Mouse (Mus musculus) intestine, embryonic 16.5 days (tissue): Measurements from ENCODE around the gene Pcbd1. TPM values are rescaled to one million over a fixed set of nuclear protein-coding genes. Genes with fewer than 3 reads are reported as not detected.

Experiments used
- ATAC-seq: fragments of 200-750 bp; cut with Nextera tagmentation; 2 replicates; pipeline ENCODE4 v1.8.0; 2017; ENCODE audit warnings: moderate TSS enrichment, moderate library complexity
- H3K27ac ChIP-seq: fragments of 300-500 bp; sonication (generic); 2 replicates; pipeline ENCODE4 v1.5.1; 2014; ENCODE audit warnings: mild to moderate bottlenecking, low read length
- H3K27me3 ChIP-seq: fragments of 300-500 bp; sonication (generic); replicated peaks from 2 replicates; pipeline ENCODE4 v1.6.1; 2014; ENCODE audit warnings: low read length, control low read depth, mixed read lengths; ENCODE audit not compliant: control insufficient read depth, insufficient read depth
- H3K36me3 ChIP-seq: fragments of 300-500 bp; sonication (generic); 2 replicates; pipeline ENCODE4 v1.6.1; 2014; ENCODE audit warnings: low read length, control low read depth; ENCODE audit not compliant: control insufficient read depth, insufficient read depth
- H3K4me1 ChIP-seq: fragments of 300-500 bp; sonication (generic); 2 replicates; pipeline ENCODE4 v1.6.1; 2014; ENCODE audit warnings: low read length, control low read depth, mixed read lengths; ENCODE audit not compliant: control insufficient read depth, insufficient read depth
- H3K4me2 ChIP-seq: fragments of 300-500 bp; sonication (generic); 2 replicates; pipeline ENCODE4 v1.6.1; 2014; ENCODE audit warnings: low read depth, low read length, control low read depth
- H3K4me3 ChIP-seq: fragments of 300-500 bp; sonication (generic); 2 replicates; pipeline ENCODE4 v1.5.1; 2014; ENCODE audit warnings: mild to moderate bottlenecking, low read length
- H3K9ac ChIP-seq: fragments of 300-500 bp; sonication (generic); 2 replicates; pipeline ENCODE4 v1.6.1; 2014; ENCODE audit warnings: low read depth, low read length
- H3K9me3 ChIP-seq: fragments of 300-500 bp; sonication (generic); 2 replicates; pipeline ENCODE4 v1.6.1; 2016; ENCODE audit warnings: low read length, control low read depth; ENCODE audit not compliant: control insufficient read depth
- WGBS: fragments of 180-500 bp; shearing (Covaris S2); extraction: QIAGEN DNeasy Blood & Tissue Kit; methylation state at CpG from one replicate; pipeline ENCODE4 v1.1.7; 2014; 5-methylcytosine and 5-hydroxymethylcytosine counted together
- polyA plus RNA-seq: library from polyadenylated mRNA; unstranded; fragments of >200 nt; fragmentation: Nextera tagmentation; extraction: Ambion mirVana; gene quantifications from 2 replicates; pipeline ENCODE4 v1.2.1, GENCODE M21; 2015

The Pcbd1 gene
- polyA plus RNA-seq = 246 and 248 TPM in 2 replicates

DNA sequence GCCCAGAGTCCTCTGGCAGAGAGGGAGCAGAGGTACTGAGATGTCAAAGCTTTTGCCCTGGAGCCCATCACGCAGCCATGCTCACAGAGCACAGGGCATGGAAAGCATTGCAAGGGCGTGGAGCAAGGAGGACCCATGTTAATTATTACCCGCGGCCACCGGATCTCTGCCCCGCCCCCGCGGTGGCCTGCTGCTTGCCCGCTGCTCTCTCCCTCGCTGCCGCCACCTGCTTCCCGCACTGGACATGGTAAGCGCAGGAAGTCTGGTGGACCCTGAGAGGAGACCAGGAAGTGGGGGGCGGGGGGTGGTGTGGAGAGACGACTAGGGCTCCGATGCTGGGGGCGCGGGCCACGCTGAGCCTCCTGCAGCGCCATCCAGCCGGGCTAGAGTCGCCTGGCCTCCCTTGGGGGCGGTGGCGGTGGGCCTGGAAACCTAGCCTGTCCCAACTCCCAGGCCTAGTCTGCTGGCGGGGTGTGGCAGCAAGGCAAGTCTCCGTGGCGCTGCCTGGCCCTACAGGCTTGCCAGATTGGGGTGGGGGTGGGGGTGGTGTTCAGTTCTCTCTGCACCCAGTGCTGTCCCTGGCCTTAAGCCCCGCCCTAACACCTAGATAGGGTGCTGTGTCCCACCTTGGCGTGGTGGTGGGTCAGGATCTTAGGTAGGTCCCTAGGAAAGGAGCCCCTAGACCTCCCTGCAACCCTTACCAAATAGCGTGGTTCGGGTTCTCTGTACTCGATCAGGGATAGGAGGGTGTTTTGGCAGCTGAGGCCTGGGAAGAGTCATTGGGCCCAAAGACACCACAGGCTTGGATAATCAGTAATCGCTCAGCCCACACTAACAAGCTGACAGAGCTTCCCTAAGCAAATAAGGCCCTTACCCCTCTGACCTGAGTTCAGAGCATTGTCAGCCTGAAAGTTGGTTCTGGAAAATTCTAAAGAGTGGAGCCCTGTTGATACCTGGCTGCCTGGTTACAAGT, at the start of gene Pcbd1:
Pcbd1 (plus strand) TSS at position 162 of the 973 bp plus-strand sequence.
- H3K9me3 ChIP-seq = no peaks in the 10 kb centered on the region
- H3K9ac ChIP-seq = peak within 1 kb of the TSS; percentile 82
- no peaks in the 10 kb centered on the region for H3K36me3 ChIP-seq
- H3K27me3 ChIP-seq = no peaks in the 10 kb centered on the region
- peak within 1 kb of the TSS; percentile 72 for H3K4me2 ChIP-seq
- H3K4me1 ChIP-seq = peaks cover 13% of the 10 kb centered on the region
- H3K27ac ChIP-seq = peak within 1 kb of the TSS; percentile 82
- H3K4me3 ChIP-seq = peak within 1 kb of the TSS; percentile 59
- peak; percentile 93 for ATAC-seq
- WGBS = 8% methylated on average over 29 of the region's 33 CpGs

DNA sequence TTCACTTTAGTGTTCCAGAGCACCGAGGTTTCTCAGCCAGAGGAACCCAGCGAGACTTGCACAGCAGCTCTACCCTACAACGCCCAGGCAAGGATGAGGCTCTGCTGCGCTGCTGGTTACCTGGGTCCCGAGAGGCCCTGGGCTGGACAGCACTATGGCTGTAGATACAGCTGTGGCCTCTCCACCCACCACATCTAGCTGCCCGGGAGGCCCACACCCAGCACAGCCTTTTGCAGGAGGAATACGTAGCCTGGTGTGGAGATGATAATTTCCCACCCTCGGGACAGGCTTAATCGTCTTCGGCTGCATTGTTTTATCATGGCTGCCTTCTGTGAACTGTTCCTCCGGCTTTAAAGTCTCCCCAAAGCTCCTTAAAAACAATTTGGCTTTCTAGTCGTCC, 49.5 kb upstream of the Pcbd1 start:
- no peaks in the 10 kb centered on the region for H3K9me3 ChIP-seq
- no peaks in the 10 kb centered on the region for H3K4me1 ChIP-seq
- no peak overlapping the region for H3K9ac ChIP-seq
- no peak overlapping the region for H3K4me3 ChIP-seq
- H3K27me3 ChIP-seq = no peaks in the 10 kb centered on the region
- WGBS = 68% methylated on average over 12 of the region's 12 CpGs
- no peaks in the 10 kb centered on the region for H3K36me3 ChIP-seq
- no peak for ATAC-seq
- H3K27ac ChIP-seq = no peak overlapping the region
- H3K4me2 ChIP-seq = no peak overlapping the region

DNA sequence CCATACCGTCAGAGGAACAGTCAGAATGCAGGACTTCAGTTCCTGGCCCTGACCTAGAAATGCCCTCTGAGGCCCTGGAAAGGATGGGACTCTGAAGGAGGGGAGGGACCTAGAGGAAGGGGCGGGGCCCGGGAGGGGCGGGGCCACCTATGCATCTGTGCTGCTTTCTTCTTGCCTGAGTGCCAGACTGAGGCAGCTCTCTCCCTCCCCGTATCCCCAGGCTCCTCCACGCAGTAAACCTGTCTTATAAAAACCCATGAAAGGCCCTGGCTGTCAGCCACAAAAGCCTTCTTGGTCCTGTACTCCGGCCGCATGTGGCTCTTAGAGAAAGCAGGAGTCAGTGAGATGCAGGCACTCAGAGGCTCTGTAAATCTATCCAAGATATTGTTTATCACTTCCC, 44.0 kb upstream of the Pcbd1 start:
- no peak overlapping the region for H3K27ac ChIP-seq
- ATAC-seq = no peak
- no peaks in the 10 kb centered on the region for H3K27me3 ChIP-seq
- no peak overlapping the region for H3K4me3 ChIP-seq
- 9% methylated on average over 8 of the region's 8 CpGs for WGBS
- H3K36me3 ChIP-seq = no peaks in the 10 kb centered on the region
- no peak overlapping the region for H3K9ac ChIP-seq
- H3K9me3 ChIP-seq = no peaks in the 10 kb centered on the region
- no peak overlapping the region for H3K4me2 ChIP-seq
- H3K4me1 ChIP-seq = no peaks in the 10 kb centered on the region

DNA sequence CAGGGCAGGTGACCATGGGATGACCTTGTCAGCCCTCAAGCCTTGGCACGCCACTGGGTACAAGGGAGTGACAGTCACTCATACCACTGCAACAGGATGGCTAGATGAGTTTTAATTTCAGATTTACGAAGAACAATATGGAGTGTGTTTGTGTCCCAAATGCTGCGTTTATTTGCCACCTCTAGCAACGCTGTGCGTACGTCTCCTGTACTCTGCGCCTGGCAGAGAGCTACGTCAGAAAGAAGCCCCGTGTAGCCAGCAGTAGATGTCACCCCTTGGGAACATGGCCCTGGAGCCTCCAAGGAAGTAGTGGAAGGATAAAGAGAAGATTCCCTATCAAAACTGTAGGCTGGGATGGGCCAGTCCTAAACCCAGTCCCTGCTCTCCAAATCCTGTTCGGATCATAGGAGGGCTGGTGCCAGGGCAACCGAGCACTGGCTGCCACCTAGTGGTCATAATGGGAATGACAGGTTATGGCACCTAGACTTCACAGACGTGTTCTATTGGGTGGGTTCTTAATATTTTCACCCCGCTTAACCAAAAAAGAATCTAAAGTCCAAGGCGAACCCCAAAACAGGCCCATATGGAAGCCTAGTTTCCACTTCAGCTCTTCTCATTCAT, 37.0 kb upstream of the Pcbd1 start:
- ATAC-seq = 0 out of 2 replicates have a peak, but pooled peaks have one; percentile 38
- Histone ChIP-seq H3K4me2 (no peak overlapping the region), H3K9me3 (peaks cover 3% of the 10 kb centered on the region; the same call in 1 of the 2 replicates), H3K36me3 (no peaks in the 10 kb centered on the region), H3K9ac (no peak overlapping the region), H3K27me3 (no peaks in the 10 kb centered on the region), H3K27ac (no peak overlapping the region), H3K4me3 (no peak overlapping the region), H3K4me1 (no peaks in the 10 kb centered on the region)
- 58% methylated on average over 14 of the region's 14 CpGs for WGBS

DNA sequence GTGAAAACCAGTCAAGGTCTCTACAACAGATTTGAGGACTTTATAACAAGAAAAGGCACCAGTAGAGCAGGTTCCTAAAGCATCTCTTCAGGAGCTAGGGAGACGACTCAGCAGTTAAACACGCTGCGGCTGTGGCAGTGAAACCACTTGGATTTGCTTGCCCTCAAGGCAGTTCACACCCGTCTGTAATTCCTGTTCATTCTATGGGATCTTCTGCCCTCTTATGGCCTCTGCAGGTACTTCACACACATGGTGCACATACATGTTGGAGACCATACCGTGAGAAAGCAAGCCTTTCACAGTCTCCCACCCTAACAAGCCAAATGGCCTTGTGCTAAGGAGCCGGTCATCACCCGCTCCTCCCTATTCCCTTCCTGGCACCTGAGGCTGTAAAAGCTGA, 32.5 kb upstream of the Pcbd1 start:
- Histone ChIP-seq H3K27me3 (no peaks in the 10 kb centered on the region), H3K4me1 (peaks cover 10% of the 10 kb centered on the region), H3K27ac (no peak overlapping the region), H3K9ac (no peak overlapping the region), H3K4me2 (no peak overlapping the region), H3K9me3 (peaks cover 3% of the 10 kb centered on the region; the same call in 1 of the 2 replicates), H3K4me3 (no peak overlapping the region), H3K36me3 (no peaks in the 10 kb centered on the region)
- 95% methylated on average over 7 of the region's 7 CpGs for WGBS
- ATAC-seq = no peak

DNA sequence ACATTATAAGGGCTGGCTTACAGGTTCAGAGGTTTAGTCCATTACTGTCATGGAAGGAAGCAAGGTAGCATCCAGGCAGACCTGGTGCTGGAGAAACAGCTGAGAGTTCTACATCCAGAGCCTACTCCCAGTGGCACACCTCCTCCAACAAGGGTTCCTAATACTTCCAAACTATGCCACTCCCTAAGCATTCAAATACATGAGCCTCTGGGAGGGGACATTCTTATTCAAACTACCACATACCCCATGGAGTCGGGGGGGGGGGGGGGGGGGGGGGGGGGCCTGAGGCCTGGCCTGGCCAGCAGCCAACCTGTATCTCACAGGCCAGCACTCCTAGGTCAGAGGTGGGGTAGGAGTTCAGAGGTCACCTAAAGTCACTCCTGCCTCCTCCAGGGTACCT, 30.0 kb upstream of the Pcbd1 start:
- Histone ChIP-seq H3K4me3 (no peak overlapping the region), H3K36me3 (no peaks in the 10 kb centered on the region), H3K4me1 (peaks cover 10% of the 10 kb centered on the region), H3K27ac (no peak overlapping the region), H3K9me3 (peaks cover 3% of the 10 kb centered on the region; the same call in 1 of the 2 replicates), H3K27me3 (no peaks in the 10 kb centered on the region), H3K9ac (no peak overlapping the region), H3K4me2 (no peak overlapping the region)
- WGBS = no CpG with 5 or more reads among the region's 1 CpGs
- ATAC-seq = no peak

DNA sequence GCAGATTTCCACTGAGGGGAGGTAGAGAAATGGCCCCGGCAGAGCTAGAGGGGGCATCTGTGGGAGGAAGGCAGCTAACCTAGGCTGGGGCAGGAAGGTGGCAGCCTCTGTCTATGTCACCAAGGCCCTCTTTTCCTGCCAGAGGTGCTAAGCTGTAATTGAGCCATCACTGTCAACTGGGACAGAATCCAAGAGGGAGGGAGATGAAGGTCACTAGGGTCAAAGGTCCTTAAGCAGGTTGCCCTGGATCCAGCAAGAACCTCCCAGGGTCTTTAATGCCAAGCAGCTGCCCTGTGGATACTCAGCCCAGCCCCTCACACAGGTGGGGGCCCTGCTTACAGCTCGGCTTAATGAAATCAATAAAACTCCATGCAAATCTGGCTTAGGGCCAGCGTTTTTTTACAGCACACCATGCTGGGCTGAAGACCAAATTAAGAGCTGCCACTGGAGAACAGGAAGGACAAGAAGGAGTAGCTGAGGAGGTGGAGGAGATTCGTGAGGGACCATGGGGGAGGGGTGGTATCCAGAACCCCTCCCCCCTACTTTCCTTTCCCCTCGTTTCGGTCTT, 29.5 kb upstream of the Pcbd1 start:
- peaks cover 10% of the 10 kb centered on the region for H3K4me1 ChIP-seq
- peak; percentile 70 for ATAC-seq

DNA sequence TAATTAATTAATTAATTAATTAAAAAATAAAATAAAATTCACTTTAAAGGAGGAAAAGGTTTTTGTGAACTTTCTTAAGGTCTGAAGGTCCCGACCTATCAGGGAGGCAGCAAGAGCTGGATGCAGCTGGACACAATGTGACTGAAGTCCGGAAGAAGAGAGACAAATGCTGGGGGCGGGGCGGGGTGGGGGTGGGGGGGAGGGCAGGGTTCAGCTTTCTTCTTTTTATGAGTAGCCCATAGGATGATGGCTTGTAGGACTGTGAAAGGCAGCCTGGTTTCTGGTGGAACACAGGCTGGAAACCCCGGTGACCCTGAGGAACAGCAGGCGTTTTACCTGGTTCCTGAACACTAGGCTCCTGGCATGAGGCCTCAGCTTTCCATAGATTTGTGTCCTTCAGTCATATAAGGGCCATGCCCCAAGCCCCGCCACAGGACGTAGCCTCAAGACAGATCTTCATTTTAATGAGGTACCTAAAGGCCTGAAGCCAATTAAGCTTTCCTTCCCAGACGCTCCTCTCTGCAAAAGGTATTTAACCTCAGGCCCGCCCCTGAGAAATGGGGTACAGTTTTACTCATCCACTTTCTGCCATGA, 25.8 kb upstream of the Pcbd1 start:
- no peak for ATAC-seq
- Histone ChIP-seq H3K4me1 (peaks cover 20% of the 10 kb centered on the region), H3K4me2 (no peak overlapping the region), H3K36me3 (no peaks in the 10 kb centered on the region), H3K9me3 (no peaks in the 10 kb centered on the region), H3K4me3 (no peak overlapping the region), H3K27me3 (no peaks in the 10 kb centered on the region), H3K27ac (no peak overlapping the region), H3K9ac (no peak overlapping the region)
- WGBS = 82% methylated on average over 10 of the region's 10 CpGs

More for the DNA sequence above, 29.5 kb upstream of the Pcbd1 start:
- H3K9ac ChIP-seq = no peak overlapping the region
- H3K4me2 ChIP-seq = no peak overlapping the region
- 27% methylated on average over 6 of the region's 6 CpGs for WGBS
- H3K27ac ChIP-seq = no peak overlapping the region
- H3K9me3 ChIP-seq = peaks cover 3% of the 10 kb centered on the region; the same call in 1 of the 2 replicates
- H3K4me3 ChIP-seq = no peak overlapping the region
- H3K36me3 ChIP-seq = no peaks in the 10 kb centered on the region
- H3K27me3 ChIP-seq = no peaks in the 10 kb centered on the region

DNA sequence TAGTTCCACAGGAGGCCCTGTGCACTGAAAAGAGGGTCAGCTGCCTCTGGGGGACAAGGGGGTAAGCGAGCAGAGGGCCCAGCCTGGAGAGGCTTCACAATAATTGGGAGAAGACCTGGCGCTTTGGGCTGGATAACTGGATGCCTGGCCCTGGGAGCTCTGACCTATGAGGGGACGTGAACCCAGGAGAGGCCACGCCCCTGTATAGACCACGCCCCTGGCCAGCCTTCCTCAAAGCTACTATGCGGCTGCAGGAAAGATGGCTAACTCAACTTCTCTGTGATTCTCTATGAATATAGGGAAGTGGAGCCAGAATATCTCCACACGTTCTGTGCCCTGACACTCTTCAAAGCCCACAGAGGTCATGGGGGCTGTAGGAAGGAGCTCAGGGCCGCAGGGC, 24.5 kb upstream of the Pcbd1 start:
- Histone ChIP-seq H3K9ac (no peak overlapping the region), H3K27ac (no peak overlapping the region), H3K27me3 (no peaks in the 10 kb centered on the region), H3K9me3 (no peaks in the 10 kb centered on the region), H3K36me3 (no peaks in the 10 kb centered on the region), H3K4me3 (no peak overlapping the region), H3K4me2 (no peak overlapping the region), H3K4me1 (peaks cover 20% of the 10 kb centered on the region)
- ATAC-seq = no peak
- 26% methylated on average over 8 of the region's 8 CpGs for WGBS
